14 mouse cellular contexts compared by ENCODE assay signal in the genomic region with DNA sequence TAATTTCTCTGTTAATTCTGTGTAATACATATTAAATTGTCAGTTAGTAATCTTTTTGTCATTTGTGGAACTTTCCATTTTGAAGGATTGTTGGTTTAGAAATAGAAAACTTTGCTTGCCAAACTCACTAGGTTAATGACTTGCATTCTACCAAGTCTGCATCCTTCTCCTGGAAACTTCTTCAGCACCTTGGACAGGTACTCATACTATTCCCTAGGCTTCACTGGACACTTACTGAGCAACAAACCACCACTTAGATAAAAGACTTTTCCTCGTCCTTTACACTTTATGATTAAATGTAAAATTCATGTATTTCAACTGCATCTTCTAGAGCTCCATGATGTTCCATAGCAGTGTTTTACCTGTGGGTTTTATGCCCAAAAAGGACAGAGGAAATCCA. TPM values are rescaled to one million over a fixed set of nuclear protein-coding genes. Genes with fewer than 3 reads are reported as not detected.
DNase-seq lines count a peak whose midpoint lies in the region; TF ChIP-seq lines count a peak whose summit lies in the region.
"Had no signal": no experiment of that assay in that cellular context is flagged by ENCODE, and none has a peak within 500 bp of the region (broad histone marks: within the 10 kb centered on the region; RNA-seq: fewer than 3 reads in every experiment).

No protein-coding gene starts in this region.

- no peaks in the 10 kb centered on the region for H3K9me3 ChIP-seq in CH12.LX (replicated peaks; ENCODE audit: low read length)
- H3K9me3 ChIP-seq: forebrain, embryonic 15.5 days had no signal

- no peaks in the 10 kb centered on the region for H3K36me3 ChIP-seq in CH12.LX (replicated peaks in 1 of 2; ENCODE audit: control insufficient read depth in 1 of 2, insufficient read depth in 1 of 2, low read length in 1 of 2)
- H3K36me3 ChIP-seq: forebrain, embryonic 15.5 days had no signal

- no peaks in the 10 kb centered on the region for H3K4me1 ChIP-seq in CH12.LX (ENCODE audit: control insufficient read depth in 1 of 2, insufficient read depth in 2 of 2)

- no peak overlapping the region for H3K27ac ChIP-seq in layer of hippocampus, adult 2 months
- H3K27ac ChIP-seq in CH12.LX (ENCODE audit: insufficient read depth, low read depth) = no peak overlapping the region
- H3K27ac ChIP-seq: forebrain, embryonic 15.5 days had no signal

- no peaks in the 10 kb centered on the region for H3K79me2 ChIP-seq in CH12.LX (replicated peaks; ENCODE audit: control insufficient read depth, extremely low read depth, insufficient read depth, poor library complexity, severe bottlenecking)

- intact Hi-C loops in left cerebral cortex, postnatal 14 days (cut with DNase I) = loop anchor here (5.0 to 10.0 kb wide), 4 partner anchors 339 to 1447 kb away; no protein-coding TSS in a partner anchor

- TF ChIP-seq RAD21 in CH12.LX (IDR thresholded peaks at IDR 0.05; ENCODE audit: low read depth, low read length) = no peak

- in situ Hi-C loops in CH12.LX (cut with MboI; ENCODE audit: low pct_ligation_motif_present, low pct_unique_long_range_greater_than_20kb, low sequenced_read_pairs) = no loop called here

- TF ChIP-seq POLR2A in CH12.LX (IDR thresholded peaks at IDR 0.05; ENCODE audit: low read depth, low read length) = no peak

- no peaks in the 10 kb centered on the region for H3K27me3 ChIP-seq in CH12.LX (replicated peaks)
- H3K27me3 ChIP-seq: forebrain, embryonic 15.5 days had no signal

- DNase-seq in layer of hippocampus, adult 2 months (ENCODE audit: low spot score in 2 of 2) = no peak
- no peak for DNase-seq in layer of hippocampus, adult 18-20 months (ENCODE audit: low spot score in 2 of 2)
- peak; percentile 12 for DNase-seq in CH12.LX (ENCODE audit: extremely low read depth)
- DNase-seq in NIH3T3 (ENCODE audit: low read depth) = peak; percentile 42
- peak; percentile 39 for DNase-seq in hindlimb bud, embryonic 11.5 days (ENCODE audit: extremely low spot score, low read depth, low spot score)
- no peak for DNase-seq in ovary, postnatal 36 days (ENCODE audit: low spot score)
- no peak for DNase-seq in left cerebral cortex, postnatal 14 days (ENCODE audit: low spot score in 2 of 2)
- DNase-seq: lung, adult 18-20 months; spleen, adult 18-20 months had no signal

- TF ChIP-seq CTCF in layer of hippocampus, adult 2 months (conservative IDR thresholded peaks at IDR 0.05) = no peak
- no peak for TF ChIP-seq CTCF in CH12.LX (conservative IDR thresholded peaks at IDR 0.05 in 1 of 2, IDR thresholded peaks at IDR 0.05 in 1 of 2; ENCODE audit: low read depth in 2 of 2, low read length in 2 of 2)

- no peak overlapping the region for H3K9ac ChIP-seq in CH12.LX (ENCODE audit: insufficient read depth, low read depth)
- H3K9ac ChIP-seq: forebrain, embryonic 15.5 days had no signal

- TF ChIP-seq EP300 in CH12.LX (IDR thresholded peaks at IDR 0.05; ENCODE audit: low read length) = no peak

- H3K4me3 ChIP-seq in layer of hippocampus, adult 2 months = peak overlapping the region; percentile 81
- H3K4me3 ChIP-seq in CH12.LX (replicated peaks in 1 of 3; ENCODE audit: low read depth in 2 of 3, low read length in 2 of 3, poor library complexity in 1 of 3) = no peak overlapping the region

- dilution Hi-C loops in CH12.LX (cut with MboI; ENCODE audit: extremely low pct_ligation_motif_present, extremely low pct_unique_long_range_greater_than_20kb, low sequenced_read_pairs) = no loop called here

- H3K4me2 ChIP-seq in CH12.LX (ENCODE audit: insufficient read depth, low read depth, poor library complexity, severe bottlenecking) = no peak overlapping the region

TF ChIP-seq in CH12.LX, 34 proteins besides CTCF, POLR2A, EP300 and RAD21:
- TF ChIP-seq ZMIZ1 (IDR thresholded peaks at IDR 0.05; ENCODE audit: low read depth, low read length) (no peak), SIN3A (IDR thresholded peaks at IDR 0.05; ENCODE audit: low read length) (no peak), JUND (conservative IDR thresholded peaks at IDR 0.05; ENCODE audit: low read depth, low read length) (no peak)

RNA-seq across cellular contexts. Expression of a gene that starts 4.0 kb away (rescaled TPM):
- total RNA-seq in layer of hippocampus, adult 2 months (2021) = 100 to 1,000 TPM; 256 to 260 TPM
- 100 to 1,000 TPM; 247 to 250 TPM for total RNA-seq in layer of hippocampus, adult 18-20 months (2021)
- total RNA-seq in CH12.LX (2012; rRNA removed) = not detected in 2 replicates
- total RNA-seq in CH12.LX (2014; rRNA removed) = 0.03 TPM in 1 of 2 replicates, not detected in the other
- not detected in 2 replicates for polyA plus RNA-seq in CH12.LX (2012; ENCODE audit: insufficient read length, low read depth)
- 100 to 1,000 TPM; 196 to 198 TPM for total RNA-seq in left cerebral cortex, postnatal 14 days (2021)
- total RNA-seq: common myeloid progenitor, adult 5-6 weeks had no signal
- polyA plus RNA-seq: gonadal fat pad, adult 2 months; heart, postnatal 0 days; intestine, postnatal 0 days had no signal

Comparison
In these comparisons a context has a peak if more than half of its experiments do, and no peak if none do; other contexts are left out.
1. DNase-seq: peak in CH12.LX (single experiment), NIH3T3 (single experiment) and hindlimb bud, embryonic 11.5 days (single experiment); none in layer of hippocampus, adult 2 months (0 of 2), layer of hippocampus, adult 18-20 months (0 of 2), ovary, postnatal 36 days (single experiment) and left cerebral cortex, postnatal 14 days (0 of 2).
2. RNA of a gene that starts 4.0 kb away (total RNA-seq): 256 to 260 TPM in layer of hippocampus, adult 2 months, 247 to 250 TPM in layer of hippocampus, adult 18-20 months and 196 to 198 TPM in left cerebral cortex, postnatal 14 days; 0.03 TPM in CH12.LX; every median in the first group is over 100 times any median in the second.